Mouse (Mus musculus): Measurements from ENCODE around the gene Adgre1. TPM values are rescaled to one million over a fixed set of nuclear protein-coding genes. Genes with fewer than 3 reads are reported as not detected.
A peak's percentile ranks its signal among the peaks of the same experiment; 100 is the strongest.
"Not testable (repeated sequence)": the region's sequence is repeated elsewhere in the genome, so short reads cannot be mapped to it uniquely, and the experiment has no call there.

Adgre1 gene
- under 1 TPM in 1 of 3 experiments, not detected in 2; 0.91 TPM for polyA plus RNA-seq (2017; shearing (Covaris generic))

- ATAC-seq: no peak
These were observed at the start of gene Adgre1 for GRCm38 (mm10) chr17:57358441-57358840. Gene Adgre1 (plus strand): TSS chr17:57358691.

- no peak for ATAC-seq
These were observed 46.7 kb upstream of the Adgre1 start for GRCm38 (mm10) chr17:57311801-57312200.

DNA sequence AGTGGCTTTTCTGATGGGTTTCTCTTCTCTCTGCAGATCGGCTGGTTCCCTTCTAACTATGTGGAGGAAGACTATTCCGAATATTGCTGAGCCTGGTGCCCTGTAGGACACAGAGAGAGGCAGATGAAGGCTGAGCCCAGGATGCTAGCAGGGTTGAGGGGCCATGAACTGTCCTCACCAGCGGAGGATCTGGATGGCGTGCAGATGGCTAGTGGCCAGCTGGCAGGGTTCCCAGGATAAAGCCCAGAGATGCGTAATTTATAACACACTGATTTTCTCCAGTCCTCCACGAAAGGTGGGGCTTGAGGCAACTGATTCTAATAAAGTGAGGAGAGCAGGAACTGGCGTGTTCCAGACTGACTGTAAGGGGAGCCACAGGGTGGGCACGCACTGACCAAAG is 30.9 kb upstream of the Adgre1 start:
- no peak for ATAC-seq

- ATAC-seq: no peak
These were observed 29.5 kb upstream of the Adgre1 start for GRCm38 (mm10) chr17:57328944-57329343.

DNA sequence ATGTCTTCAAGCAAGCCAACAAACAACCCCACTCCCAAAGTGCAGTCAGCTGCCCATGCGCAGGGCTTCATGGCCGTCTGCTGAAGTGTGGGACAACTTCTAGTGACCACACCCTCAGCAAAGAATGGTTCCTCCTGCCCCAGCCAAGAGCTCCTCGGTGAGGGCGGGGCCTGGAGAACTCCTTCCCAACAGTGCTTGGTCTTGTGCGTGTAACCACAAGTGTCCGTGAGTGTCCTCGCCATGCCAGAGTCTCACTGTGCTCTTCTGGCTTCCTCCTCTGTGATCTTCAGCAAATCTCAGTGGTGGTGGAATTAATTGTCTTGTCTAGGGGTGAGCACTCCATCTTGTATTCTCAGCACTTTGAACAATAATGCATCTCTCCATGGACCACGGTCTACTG is 27.5 kb upstream of the Adgre1 start:
- ATAC-seq: no peak

DNA sequence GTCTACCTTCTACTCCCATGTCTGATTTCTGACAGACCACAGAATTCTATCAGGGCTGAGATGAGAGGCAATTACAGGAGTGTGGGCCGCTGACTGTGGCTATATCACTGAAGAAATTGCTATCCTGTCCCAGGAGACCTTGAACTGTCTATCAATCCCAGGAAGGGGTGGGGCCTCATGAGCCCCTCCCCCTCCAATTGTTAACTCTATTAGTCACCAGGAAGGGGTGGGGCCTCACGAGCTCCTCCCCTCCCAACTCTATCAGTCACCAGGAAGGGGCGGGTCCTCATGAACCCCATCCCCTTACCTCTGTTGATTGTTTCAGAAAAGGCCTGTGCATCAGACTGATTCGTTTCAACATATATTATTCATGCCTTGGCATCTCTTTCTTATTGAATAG is 26.2 kb upstream of the Adgre1 start:
- ATAC-seq: no peak

DNA sequence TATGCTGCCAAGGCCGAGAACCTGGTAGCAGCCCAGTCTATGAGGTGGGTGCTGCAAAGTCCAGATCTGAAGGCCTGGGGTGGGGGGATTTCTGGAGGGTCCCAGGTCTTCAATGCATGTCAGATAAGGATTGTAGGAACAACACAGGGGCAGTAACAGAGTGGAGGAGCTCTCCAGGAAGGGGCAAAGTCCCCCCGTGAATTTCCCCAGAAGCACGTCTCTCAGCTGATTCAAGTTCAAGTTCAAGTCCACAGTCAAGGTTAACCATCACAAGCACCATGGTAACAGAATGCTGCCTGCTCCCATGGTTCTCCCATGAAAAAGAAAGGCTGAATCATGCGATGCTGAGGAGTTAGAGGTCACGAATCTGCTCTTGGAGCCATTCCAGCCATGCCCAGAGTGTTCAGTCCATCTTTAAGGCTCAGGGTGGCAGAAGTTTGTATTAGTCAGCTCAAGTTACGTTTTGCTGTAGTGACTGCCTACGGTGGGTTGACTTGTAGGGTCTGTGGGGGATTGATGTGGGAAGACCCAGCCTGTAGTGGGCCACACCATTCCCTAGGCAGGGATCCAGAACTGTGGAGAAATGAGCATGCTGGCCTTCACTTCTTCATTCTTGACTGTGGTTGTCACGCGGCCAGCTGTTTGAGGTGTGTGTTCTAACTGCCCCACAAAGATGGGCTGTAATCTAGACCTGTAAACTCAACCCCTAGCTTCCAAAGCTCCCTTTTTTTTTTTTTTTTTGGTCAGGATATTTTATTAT is 24.3 kb upstream of the Adgre1 start:
- ATAC-seq: no peak

DNA sequence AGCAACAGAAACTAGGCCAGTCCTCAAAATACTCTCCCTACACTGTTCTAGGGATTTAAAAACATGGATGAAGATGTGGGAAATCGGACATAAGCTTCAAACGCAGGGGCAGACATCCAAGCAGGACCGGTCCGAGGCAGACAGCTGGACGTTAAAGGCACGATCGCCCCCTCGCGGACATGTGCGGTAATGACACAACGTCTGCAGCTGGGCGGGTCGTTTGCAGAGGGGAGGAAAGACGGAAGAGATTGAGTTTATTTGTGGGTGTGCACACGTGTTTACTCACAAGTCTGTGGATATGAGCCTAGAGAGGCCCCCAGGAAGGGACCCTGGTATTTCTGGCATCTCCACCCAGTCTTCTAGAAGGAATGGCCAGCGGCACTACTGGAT is 23.7 kb upstream of the Adgre1 start:
- ATAC-seq: peak; percentile 54

DNA sequence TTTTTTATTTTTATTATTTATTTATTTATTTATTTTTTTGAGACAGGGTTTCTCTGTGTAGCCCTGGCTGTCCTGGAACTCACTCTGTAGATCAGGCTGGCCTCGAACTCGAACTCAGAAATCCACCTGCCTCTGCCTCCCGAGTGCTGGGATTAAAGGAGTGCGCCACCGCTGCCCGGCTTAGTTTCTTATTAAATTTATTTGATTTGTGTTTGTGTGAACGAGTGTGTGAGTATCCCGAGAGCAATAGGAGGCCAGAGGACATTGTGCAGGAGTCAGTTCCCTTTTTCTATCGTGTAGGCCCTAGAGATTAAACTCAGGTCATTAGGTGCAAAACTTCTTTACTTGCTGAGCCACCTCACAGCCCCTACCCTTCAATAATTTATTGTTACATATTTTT is 23.3 kb upstream of the Adgre1 start:
- ATAC-seq: not testable (repeated sequence)

DNA sequence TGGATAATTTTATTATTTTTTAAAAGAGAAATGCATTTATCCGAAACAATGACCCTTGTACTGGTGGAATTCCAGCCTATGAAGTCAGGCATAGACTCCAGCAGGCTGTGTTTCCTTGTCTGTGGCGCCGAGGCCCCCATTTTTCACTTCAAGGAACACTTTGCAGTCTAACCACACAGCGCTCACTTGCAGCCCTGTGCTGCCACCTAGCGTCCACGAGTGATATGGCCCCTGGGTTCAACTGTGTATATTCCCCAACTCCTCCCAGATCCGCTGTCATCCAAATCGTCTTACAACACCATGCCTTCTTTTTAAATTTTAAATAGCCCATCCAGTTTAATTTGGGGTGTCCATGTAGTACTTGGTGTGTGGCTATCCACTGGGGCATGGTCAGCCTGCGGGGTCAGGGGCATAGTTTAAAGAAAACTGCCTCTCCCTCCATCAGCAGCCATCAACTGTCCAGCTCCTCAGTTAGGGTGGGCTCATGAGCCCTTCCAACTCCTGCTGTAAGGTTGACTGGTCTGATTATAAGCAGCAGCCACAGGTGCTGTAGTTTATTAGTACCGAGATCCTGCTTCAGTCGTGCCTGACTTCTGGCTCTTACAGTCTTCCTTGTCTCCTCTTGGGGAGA is 22.7 kb upstream of the Adgre1 start:
- peak; percentile 78 for ATAC-seq

- no peak for ATAC-seq
These were observed 20.5 kb upstream of the Adgre1 start for GRCm38 (mm10) chr17:57337996-57338395.

- ATAC-seq: no peak
These were observed 19.2 kb upstream of the Adgre1 start for GRCm38 (mm10) chr17:57339298-57339697.

GRCm38 (mm10) chr17:57341568-57341967 is 16.9 kb upstream of the Adgre1 start:
- no peak for ATAC-seq

DNA sequence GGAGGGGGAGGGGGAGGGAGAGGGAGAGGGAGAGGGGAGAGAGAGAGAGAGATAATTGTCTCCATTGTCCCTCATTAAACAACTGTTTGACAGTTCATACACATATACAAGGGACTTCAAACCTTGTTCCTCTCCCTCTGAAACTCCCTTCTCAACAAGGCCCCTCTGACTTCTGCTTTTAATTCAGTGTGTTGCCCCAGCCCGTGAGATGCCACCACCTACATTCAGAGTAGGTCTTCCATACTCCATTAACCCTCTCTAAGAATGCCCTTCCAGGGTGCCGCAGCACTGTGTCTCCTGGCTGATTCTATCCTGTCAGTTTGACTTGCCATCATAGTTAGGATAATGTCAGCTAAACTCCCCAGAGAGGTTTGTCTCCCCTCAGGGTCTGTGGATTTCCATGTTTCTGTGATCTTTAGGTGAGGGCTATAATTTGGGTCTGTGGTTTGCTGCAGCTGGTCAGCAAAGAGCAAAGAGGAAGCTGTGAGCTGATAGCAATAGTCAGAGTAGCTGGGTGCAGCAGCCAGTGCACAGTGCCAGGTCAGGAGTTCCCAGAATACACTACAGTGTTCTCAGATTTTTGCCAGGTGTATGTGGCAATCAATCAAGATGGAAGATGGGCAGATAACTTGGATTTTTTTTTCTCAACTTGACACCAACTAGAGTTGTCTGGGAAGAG is 14.3 kb upstream of the Adgre1 start:
- no peak for ATAC-seq

- ATAC-seq: no peak
These were observed 11.5 kb upstream of the Adgre1 start for GRCm38 (mm10) chr17:57347017-57347416.

- no peak for ATAC-seq
These were observed 10.7 kb upstream of the Adgre1 start for GRCm38 (mm10) chr17:57347781-57348180.

- no peak for ATAC-seq
These were observed 9.4 kb upstream of the Adgre1 start for GRCm38 (mm10) chr17:57349067-57349466.

DNA sequence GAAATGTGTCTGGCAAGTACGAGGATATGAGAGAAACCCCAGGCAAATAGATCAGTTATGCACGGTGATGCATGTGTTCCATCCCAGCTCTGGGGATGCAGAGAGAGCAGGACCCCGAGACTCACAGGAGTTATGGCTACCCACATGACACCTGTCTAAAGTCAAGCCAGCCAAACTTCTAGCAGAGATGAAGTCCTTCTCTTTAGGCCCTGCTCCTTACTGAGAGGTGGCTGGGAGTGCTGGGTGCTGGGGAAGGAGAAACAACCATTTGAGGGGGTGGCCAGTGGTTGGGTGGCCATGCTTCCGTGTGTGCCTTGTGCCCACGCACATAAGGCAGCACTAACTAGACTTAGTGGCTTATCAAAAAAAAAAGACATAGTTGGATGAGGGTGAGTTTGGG is 8.3 kb upstream of the Adgre1 start:
- ATAC-seq: no peak

GRCm38 (mm10) chr17:57351107-57351506 is 7.4 kb upstream of the Adgre1 start:
- ATAC-seq: no peak

GRCm38 (mm10) chr17:57359485-57360241 is 1.2 kb downstream of the Adgre1 start:
- ATAC-seq: no peak

Data from inflammation-experienced regulatory T-cells, adult 6 months (primary cell).